Mouse (Mus musculus) liver, embryonic 15.5 days (tissue): ENCODE data around the gene Sema3d. TPM values are rescaled to one million over a fixed set of nuclear protein-coding genes. Genes with fewer than 3 reads are reported as not detected.

Source experiments
- ATAC-seq: fragments of 200-750 bp; cut with Nextera tagmentation; 2 replicates; pipeline ENCODE4 v1.8.0; 2017; ENCODE audit warnings: moderate number of reproducible peaks, mild to moderate bottlenecking, moderate library complexity; ENCODE audit not compliant: insufficient read depth
- H3K27ac ChIP-seq: fragments of 300-500 bp; sonication (generic); replicated peaks from 2 replicates; pipeline ENCODE4 v1.5.1; 2015; ENCODE audit warnings: mild to moderate bottlenecking, inconsistent platforms
- H3K27me3 ChIP-seq: fragments of 300-500 bp; sonication (generic); 2 replicates; pipeline ENCODE4 v1.6.1; 2015; ENCODE audit warnings: mild to moderate bottlenecking, inconsistent platforms
- H3K36me3 ChIP-seq: fragments of 300-500 bp; sonication (generic); replicated peaks from 2 replicates; pipeline ENCODE4 v1.6.1; 2015; ENCODE audit warnings: moderate library complexity, mild to moderate bottlenecking, inconsistent platforms
- H3K4me1 ChIP-seq: fragments of 300-500 bp; sonication (generic); replicated peaks from 2 replicates; pipeline ENCODE4 v1.6.1; 2015; ENCODE audit warnings: inconsistent platforms
- H3K4me2 ChIP-seq: fragments of 300-500 bp; sonication (generic); 2 replicates; pipeline ENCODE4 v1.6.1; 2015; ENCODE audit warnings: moderate library complexity, mild to moderate bottlenecking, inconsistent platforms
- H3K4me3 ChIP-seq: fragments of 300-500 bp; sonication (generic); replicated peaks from 2 replicates; pipeline ENCODE4 v1.5.1; 2015; ENCODE audit warnings: mild to moderate bottlenecking, inconsistent platforms
- H3K9ac ChIP-seq: fragments of 300-500 bp; sonication (generic); 2 replicates; pipeline ENCODE4 v1.6.1; 2015; ENCODE audit warnings: moderate library complexity, mild to moderate bottlenecking, inconsistent platforms
- H3K9me3 ChIP-seq: fragments of 300-500 bp; sonication (generic); replicated peaks from 2 replicates; pipeline ENCODE4 v1.6.1; 2016; ENCODE audit warnings: inconsistent platforms
- WGBS: fragments of 180-500 bp; shearing (Covaris S2); methylation state at CpG from one replicate; pipeline ENCODE4 v1.1.7; 2015; ENCODE audit warnings: mixed read lengths; ENCODE audit not compliant: insufficient replicate concordance; 5-methylcytosine and 5-hydroxymethylcytosine counted together
- polyA plus RNA-seq: library from polyadenylated mRNA; unstranded; fragments of >200 nt; fragmentation: Nextera tagmentation; extraction: Ambion mirVana; gene quantifications from 2 replicates; pipeline ENCODE4 v1.2.1, GENCODE M21; 2015

Sema3d gene
- polyA plus RNA-seq, 1 experiment from 2014 or later = 1.1 TPM

- ATAC-seq = no peak
- Histone ChIP-seq H3K27ac (no peak overlapping the region), H3K4me2 (no peak overlapping the region), H3K9me3 (no peaks in the 10 kb centered on the region), H3K9ac (no peak overlapping the region), H3K4me1 (no peaks in the 10 kb centered on the region), H3K27me3 (no peaks in the 10 kb centered on the region), H3K36me3 (no peaks in the 10 kb centered on the region), H3K4me3 (no peak overlapping the region)
- 65% methylated on average over 7 of the region's 7 CpGs for WGBS
Observed at GRCm38 (mm10) chr5:12637763-12638468, 254.7 kb downstream of the Sema3d start.
